Mouse (Mus musculus) neutrophil, adult 5-6 weeks (primary cell): ENCODE measurements at regions not wholly inside any gene's neighbourhood (a gene's known extent, or its start where the extent isn't known, plus 50 kb on each side); places are given as distances from the start of the nearest gene placed in this dataset.

Source experiments
- ATAC-seq: fragments of 151-379, 151-347 bp; 2 replicates; pipeline ENCODE4 v1.8.0; 2017; ENCODE audit warnings: mild to moderate bottlenecking, moderate TSS enrichment; ENCODE audit not compliant: insufficient number of reproducible peaks, poor library complexity, low FRiP score, severe bottlenecking; ENCODE audit errors: extremely low read depth

DNA sequence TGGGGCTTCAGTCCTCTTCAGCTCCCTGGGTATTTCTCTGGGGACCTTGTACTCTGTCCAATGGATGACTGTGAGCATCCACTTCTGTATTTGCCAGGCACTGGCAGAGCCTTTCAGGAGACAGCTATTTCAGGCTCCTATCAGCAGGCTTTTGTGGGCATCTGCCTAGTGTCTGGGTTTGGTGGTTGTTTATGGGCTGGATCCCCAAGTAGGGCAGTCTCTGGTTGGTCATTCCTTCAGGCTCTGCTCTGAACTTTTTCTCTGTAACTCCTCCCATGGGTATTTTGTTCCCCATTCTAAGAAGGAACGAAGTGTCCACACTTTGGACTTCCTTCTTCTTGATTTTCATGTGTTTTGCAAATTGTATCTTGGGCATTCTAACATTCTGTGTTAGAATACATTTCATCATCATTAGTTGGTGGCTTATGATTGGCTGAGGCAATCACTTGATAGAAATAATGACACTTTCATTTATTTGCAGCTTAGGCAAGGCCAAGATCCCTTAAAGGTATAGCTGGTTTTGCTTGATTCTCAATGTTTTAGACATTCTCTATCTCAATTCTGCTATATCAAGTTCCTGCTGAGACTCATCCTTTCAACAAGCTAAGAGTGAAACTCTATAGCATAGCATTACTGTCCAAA, 96.7 kb downstream of the Gcnt1 start:
- ATAC-seq, result peak; percentile 42; the same call in 1 of the 2 replicates
